Mouse (Mus musculus) CD4-positive, CD25-positive, alpha-beta regulatory T cell, adult 2 months (primary cell): ENCODE data around the gene Dlg2.

Source experiments
- DNase-seq: peaks from one replicate; pipeline ENCODE4 v3.0.0-alpha.2; 2012; ENCODE audit warnings: low read depth, low spot score

Dlg2 gene

GRCm38 (mm10) chr7:91567423-91567822 is 1091.0 kb downstream of the Dlg2 start:
- no peak for DNase-seq

DNA sequence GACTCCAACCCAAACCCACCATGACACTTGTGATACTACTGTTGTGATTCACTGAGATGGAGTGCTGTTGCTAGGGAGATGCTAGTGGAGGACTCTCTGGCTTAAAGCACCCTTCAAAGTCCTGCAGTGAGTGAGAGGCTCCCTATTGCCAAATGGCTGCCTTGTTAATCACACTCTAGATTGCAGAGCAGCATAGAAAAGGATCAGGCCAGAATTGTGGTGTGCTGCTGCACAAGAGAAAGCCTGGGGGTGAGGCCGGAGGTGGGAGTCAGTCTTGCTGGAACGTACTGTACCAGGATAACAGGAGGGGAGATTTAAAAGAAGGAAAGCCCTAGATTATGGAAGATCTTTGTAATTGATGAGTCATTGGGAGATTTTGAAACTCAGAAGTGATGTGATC is 1094.5 kb downstream of the Dlg2 start:
- DNase-seq, result no peak

- no peak for DNase-seq
Measured at GRCm38 (mm10) chr7:91572666-91573065, 1096.2 kb downstream of the Dlg2 start.

GRCm38 (mm10) chr7:91573321-91573720 is 1096.8 kb downstream of the Dlg2 start:
- DNase-seq, result no peak

GRCm38 (mm10) chr7:91576216-91576615 is 1099.7 kb downstream of the Dlg2 start:
- no peak for DNase-seq

DNA sequence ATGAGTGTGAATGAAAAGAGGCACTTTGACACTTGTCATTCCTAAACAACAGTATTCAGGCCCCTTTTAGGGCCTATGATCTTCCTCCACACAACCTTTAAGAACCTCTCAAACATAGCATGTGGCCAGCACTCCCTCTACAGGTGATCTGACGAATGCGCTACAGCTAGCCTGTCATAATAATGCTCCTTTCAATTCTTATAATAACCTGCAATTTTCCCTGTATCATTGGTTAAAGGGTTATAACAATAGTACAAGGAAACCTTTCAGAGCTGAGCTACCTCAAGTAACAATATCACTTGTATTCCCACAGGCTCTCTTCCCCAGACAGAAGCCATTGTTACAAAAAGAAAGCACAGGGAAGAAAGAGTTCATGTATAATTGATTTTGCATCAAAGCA is 1105.7 kb downstream of the Dlg2 start:
- no peak for DNase-seq

GRCm38 (mm10) chr7:91583566-91583965 is 1107.1 kb downstream of the Dlg2 start:
- DNase-seq, result no peak

GRCm38 (mm10) chr7:91591261-91592170 is 1115.0 kb downstream of the Dlg2 start:
- no peak for DNase-seq

DNA sequence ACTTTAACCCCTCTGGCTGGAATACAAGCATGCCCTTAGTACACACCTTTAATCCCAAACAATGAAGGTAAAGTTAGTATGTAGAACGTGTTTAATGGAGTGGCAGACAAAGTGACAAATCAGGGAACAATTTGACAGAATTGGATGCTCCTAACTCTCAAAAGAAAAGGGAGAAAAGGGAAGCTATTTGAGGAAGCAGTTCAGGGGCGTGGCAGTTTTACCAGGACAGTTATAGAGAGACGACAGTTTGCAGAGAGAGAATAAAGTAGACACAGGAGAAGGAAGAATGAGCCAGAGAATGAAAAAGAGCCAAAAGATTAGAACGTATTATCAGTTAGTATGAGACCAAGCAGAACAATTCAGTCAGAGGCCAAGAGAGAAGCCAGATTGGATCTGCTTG is 1122.1 kb downstream of the Dlg2 start:
- no peak for DNase-seq

DNA sequence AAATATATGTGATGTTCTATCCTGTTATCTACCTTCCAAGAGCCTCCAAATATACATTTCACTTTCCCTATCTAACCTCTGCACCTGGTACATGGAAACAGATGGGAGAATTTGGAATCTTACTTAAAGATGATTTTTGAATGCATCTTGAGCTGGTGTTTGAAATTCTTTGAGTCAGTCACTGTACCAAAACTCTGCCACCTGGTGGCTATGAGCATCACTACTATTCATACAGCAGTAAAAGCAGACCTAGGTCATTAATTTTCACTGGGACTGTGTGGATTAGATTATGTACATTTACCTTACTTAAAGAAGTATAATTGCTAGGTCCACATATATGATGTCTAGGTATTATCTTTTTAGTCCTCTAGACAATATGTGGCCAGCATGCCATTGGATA is 1124.8 kb downstream of the Dlg2 start:
- DNase-seq, result no peak

- no peak for DNase-seq
Measured at GRCm38 (mm10) chr7:91603561-91603960, 1127.1 kb downstream of the Dlg2 start.

DNA sequence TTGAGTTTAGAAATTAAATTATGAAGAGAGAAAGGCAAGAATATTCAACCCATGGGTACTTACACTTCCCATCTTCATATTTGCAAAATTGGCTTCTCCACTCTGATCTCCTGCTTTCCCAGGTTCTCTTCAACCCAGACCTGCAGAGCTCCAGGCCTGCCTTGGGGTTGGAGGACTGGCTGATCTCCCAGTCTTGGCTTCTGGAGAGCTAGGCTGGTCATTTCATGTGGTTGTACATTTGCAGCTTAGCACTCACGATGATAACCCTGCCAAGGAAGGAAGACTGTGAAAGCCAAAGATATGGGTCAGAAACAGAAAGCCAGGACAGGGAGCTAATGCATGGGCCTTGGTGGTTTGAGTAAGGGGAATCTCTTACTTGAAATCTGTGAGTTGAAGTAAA is 1176.6 kb downstream of the Dlg2 start:
- DNase-seq, result no peak

GRCm38 (mm10) chr7:91659498-91659897 is 1183.0 kb downstream of the Dlg2 start:
- DNase-seq, result no peak

- no peak for DNase-seq
Measured at GRCm38 (mm10) chr7:91672236-91673017, 1196.0 kb downstream of the Dlg2 start.

DNA sequence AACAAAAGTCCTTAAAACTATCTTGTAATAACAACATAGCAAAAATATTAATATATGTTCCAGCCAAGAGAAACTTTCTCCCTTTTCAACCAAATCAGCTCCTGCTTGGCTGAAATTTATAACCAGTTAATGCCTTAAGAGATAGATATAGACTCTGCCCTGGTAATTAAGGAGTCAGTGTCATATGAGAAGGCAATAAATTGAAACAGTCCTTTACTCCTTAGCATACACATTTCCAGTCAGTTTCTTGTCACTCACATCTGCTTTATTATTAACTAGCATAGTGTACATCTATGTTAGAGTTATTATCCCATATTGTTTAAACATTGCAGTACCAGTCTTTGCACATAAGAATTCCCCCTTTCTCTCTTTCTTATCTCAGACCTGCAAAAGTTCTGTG is 1197.9 kb downstream of the Dlg2 start:
- DNase-seq, result no peak

DNA sequence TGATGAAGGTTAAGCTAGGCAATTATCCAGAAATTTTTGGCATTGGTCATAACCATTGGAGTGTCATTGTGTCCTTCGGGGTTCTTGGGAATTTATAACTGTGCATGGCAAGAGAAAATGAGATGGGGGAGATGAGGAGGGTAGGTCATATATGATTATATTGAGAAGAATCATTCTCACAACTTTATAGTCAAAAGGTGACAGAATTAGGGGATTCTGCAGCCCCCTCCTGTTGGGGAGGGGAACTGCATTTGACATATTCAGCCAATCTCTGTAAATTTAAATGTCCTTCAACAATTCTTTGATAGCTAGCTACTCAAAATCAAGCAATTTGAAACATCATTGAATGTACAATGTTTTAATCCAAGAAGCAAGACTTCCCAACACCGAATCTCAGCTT is 1201.5 kb downstream of the Dlg2 start:
- DNase-seq, result no peak

- DNase-seq, result no peak
Measured at GRCm38 (mm10) chr7:91687930-91688329, 1211.5 kb downstream of the Dlg2 start.

DNA sequence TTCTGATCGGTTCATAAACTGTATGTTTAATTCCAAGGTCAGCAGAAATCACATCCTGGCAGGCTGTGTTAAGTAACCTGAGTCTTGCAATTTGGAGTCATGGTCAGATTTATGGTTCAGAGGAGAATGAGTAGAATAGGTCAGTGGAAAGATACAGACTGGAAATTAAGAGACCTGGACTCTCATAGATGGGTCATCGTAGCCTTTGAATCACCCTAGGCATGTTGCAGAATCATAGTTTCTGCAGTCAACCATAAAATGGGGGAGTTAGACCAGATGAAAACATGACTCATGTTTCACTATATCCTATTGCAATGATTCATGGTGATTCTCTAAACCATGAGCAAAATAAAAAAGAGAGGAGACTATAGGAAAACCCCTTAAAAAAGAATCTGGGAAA is 1213.4 kb downstream of the Dlg2 start:
- no peak for DNase-seq

DNA sequence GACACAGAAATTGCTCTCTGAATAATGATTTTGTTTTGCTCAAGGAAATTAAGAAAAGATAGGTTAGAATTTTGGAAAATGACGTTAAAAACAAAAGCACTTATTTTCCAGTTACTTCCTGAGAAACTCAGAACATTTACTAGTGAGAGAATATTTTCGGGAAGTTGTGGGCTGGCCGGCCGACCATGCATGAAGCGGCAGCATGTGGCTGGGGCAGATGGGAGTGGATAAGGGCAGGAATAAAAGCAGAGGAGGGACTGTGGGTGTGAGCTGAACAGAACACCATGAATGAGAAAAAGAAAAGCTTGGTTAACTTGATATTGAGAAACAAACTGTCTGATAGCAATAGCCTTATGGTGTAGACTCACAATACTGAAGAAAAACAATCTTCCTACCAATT is 1233.4 kb downstream of the Dlg2 start:
- DNase-seq, result no peak

GRCm38 (mm10) chr7:91711184-91711583 is 1234.7 kb downstream of the Dlg2 start:
- DNase-seq, result no peak

DNA sequence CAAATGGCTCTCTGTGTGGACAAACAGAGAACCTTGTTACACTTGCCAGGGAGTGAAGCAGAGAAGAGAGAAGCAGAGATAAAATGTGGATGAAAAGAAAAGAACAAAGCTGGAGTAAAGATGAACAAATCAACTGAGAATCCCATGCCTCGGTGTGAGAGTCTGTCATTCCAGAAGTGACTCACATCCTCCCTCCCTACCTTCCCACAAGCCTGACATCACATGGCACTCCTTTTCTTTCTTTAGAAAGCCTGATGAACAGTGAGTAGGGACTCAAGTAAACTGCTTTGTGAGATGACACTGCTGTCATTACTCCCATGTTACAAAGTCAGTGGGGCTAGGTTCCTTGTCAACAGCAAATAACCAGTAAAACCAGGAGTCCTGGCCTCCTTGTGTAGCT is 1239.3 kb downstream of the Dlg2 start:
- DNase-seq, result no peak

DNA sequence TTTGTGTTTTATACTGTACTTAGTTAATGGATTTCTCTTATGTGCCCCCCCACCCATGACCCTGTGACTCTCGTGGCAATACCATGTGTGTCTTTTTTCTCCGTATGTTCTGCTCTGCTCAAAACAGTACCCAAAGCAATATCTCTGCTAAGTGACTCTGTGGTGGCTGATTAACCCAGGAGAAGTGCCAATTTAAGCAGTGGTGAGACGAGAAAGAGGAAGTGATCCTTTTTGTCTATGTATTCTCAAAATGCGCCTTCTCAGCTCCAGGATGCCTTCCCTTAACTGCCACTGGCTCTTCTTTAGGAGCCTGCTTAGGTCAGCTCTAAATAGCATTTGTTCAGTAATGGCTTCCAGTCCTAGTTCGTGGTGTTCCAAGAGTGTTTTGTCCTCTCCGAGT is 1240.2 kb downstream of the Dlg2 start:
- DNase-seq, result no peak

DNA sequence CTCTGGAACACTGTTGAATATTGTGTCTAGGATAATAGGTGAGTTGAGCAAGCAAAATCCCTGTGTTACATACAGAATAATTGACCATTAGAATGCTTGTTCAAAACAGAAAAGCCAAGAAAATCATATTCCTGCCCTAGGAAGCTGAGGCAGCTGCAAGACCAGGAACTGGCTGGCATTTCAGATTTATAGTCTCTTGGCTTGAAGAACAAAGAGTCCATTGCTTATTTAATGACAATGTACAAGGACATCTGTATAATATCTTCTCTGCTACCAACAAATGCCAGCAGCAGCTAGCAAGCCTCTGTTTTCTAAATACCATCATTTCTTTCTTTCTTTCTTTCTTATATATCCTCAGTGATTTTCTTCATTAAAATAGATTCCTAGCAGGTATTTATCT is 1243.8 kb downstream of the Dlg2 start:
- no peak for DNase-seq
